Mouse (Mus musculus) liver, embryonic 14.5 days (tissue): ENCODE results near the gene Sirt4.

Source experiments
- CTCF ChIP-seq: IDR thresholded peaks from 2 replicates; pipeline ENCODE4 v1.5.1; 2016; ENCODE audit warnings: antibody characterized with exemption, low read depth, control low read depth
- EP300 ChIP-seq: IDR thresholded peaks from 2 replicates; pipeline ENCODE4 v1.6.1; 2016; ENCODE audit warnings: antibody characterized with exemption, low read depth

DNA sequence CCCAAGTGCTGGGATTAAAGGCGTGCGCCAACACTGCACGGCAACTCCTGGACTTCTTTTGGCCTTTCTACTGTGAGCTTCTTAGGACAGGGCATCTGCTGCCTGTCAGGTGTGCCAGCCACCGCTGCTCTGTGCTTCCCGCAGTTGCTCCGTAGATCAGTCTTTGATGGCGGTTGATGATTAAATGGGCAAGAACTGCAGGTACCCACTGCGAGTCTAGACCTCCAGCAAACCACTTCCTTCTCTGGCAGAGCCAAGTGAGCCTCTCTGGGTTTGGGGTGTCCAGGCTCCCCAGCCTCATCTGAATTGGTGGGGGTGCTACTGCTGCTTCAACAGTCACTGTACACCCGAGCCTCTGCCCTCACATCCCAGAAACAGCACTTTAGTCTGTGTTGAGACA, 33.0 kb upstream of the Sirt4 start:
- TF ChIP-seq CTCF (no peak), EP300 (no peak)
